Mouse (Mus musculus): ENCODE measurements around the gene Hmgb1. TPM values are rescaled to one million over a fixed set of nuclear protein-coding genes. Genes with fewer than 3 reads are reported as not detected.

Gene Hmgb1
- total RNA-seq, 2 experiments from 2014 or later: 665 to 803 TPM

DNA sequence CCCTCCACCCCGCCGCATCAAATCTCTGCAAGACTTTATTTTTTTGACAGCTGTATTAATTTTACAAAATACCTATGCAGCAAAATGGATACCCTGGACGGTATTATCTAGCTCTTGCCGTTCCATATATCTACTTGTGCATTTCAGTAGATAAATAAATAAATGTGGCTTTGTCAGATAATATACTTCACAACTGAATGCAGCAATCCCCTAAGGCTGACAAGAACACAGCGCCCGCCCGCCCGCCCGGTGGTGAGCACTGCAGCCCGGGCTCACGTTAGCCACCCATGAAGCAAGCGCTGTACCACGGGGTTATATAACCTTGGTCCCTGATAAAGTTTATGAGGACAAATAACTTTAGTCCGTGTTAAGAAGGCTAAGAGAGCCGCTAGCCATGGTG lies 76.1 kb downstream of the Hmgb1 start:
- ATAC-seq (ENCODE audit: poor library complexity, severe bottlenecking): no peak

DNA sequence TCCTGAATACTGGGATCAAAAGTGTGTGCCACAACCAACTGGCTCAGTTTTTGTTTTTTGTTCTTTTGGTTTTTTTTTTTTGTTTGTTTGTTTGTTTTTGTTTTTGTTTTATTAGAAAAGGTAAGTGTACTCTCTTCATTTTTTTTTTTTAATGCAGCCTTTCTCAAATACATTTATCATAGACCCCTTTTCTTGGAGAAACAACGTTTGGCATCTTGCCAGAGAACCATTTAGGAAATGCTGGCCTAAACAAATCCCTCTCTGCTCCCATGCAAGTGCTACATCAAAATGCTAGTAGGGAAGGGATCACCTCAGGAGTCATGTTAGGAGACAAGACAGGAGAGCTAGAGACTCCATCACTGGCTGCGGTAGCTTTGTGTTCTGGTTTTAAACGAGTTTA lies 76.7 kb downstream of the Hmgb1 start:
- no peak for ATAC-seq (ENCODE audit: poor library complexity, severe bottlenecking)

DNA sequence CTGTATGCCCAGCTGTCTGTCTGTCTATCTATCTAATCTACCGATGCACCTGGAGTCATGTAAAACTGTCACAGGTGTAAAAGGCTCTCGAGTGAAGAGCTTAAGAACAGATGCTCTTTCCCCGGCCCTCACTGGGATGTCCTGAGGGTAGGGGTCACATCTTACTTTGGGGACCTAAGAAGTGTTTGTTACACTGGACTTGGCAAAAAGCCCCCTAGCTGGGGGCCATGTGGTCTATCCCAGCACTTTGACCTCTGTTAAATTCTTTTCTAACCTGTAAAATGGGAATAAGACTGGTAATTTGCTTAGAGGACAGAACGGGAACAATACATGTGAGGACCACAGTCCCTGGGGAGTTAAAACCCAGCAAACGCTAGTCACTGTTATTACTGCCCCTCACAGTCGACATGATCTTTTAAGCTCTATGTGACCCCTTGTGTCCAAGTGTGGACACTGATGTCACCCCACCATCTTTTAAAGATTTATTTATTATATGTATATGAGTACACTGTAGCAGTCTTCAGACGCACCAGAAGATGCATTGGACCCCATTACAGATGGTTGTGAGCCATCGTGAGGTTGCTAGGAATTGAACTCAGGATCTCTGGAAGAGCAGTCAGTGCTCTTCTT lies 80.1 kb downstream of the Hmgb1 start:
- ATAC-seq (ENCODE audit: poor library complexity, severe bottlenecking): no peak

DNA sequence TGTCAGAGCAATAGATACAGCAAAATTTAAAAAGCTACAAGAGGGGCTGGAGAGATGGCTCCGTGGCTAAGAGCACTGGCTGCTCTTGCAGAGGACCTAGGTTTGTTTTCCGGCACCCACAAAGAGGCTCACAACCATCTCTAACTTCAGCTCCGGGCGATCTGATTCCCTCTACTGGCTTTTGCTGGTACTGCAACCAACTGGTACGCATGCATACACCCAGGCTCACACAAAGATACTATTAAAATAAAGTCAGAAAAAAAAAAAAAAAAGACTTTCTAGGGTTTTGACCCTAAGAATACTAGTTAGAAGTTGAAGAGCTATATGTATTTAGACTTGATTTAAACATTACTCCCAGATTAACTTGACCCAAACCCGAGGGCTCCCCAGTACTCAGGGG lies 82.4 kb downstream of the Hmgb1 start:
- 0 out of 2 replicates have a peak, but pooled peaks have one; percentile 43 for ATAC-seq (ENCODE audit: poor library complexity, severe bottlenecking)

DNA sequence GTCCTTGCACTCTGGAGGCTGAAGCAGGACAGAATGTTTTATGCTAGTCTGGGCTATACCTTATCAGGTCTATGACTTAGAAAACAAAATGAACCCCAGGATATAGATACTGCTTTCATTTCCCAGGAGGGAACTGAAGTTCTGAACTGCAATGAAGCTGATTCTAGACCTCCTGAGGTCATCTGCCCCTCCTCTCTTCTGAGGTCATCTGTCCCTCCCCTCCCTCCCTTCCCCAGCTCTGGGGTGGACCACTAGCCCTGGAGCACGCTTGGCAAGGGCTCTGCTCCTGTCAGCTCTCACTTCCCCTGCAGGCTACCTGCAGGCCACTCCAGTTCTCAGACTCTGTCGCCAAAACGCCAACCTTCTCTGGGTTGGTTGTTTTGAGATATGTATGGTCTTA lies 84.2 kb downstream of the Hmgb1 start:
- no peak for ATAC-seq (ENCODE audit: poor library complexity, severe bottlenecking)

DNA sequence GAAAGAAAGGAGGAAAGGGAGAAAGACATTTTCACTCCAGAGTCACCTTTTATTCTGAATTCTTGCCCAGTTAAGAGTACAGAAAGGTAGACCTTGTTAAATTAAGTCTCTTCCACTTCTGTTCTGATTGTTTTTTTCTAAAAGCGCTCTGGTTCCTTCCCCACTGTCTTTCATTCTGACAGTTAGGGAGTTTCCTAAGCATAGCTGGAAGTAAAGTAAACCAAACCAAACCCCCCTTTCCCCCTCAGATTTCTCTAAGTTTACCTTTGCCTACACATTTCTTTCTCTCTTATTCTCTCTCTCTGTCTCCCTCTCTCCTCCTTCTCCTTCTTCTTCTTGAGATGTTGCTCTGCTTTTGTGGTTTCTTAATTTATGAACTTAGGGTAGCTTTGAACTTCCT lies 85.3 kb downstream of the Hmgb1 start:
- ATAC-seq (ENCODE audit: poor library complexity, severe bottlenecking): no peak

DNA sequence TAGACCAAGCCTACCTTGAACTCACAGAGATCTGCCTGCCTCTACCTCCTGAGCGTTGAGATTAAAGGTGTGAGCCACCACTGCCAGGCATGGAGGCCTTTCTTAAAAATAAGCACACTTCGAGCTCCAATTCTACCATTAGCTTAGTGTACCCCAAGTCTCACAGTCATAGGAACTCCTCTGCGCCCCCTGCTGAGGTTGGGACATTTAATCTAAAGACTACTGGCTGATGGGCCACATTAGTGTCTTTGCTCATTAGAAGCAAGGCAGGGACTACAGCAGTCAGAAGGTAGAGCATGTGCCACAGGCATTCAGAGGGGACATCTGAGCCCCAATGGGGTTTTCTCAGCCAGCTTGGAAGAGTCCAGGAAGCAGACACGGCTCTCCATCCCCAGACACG lies 86.4 kb downstream of the Hmgb1 start:
- no peak for ATAC-seq (ENCODE audit: poor library complexity, severe bottlenecking)

DNA sequence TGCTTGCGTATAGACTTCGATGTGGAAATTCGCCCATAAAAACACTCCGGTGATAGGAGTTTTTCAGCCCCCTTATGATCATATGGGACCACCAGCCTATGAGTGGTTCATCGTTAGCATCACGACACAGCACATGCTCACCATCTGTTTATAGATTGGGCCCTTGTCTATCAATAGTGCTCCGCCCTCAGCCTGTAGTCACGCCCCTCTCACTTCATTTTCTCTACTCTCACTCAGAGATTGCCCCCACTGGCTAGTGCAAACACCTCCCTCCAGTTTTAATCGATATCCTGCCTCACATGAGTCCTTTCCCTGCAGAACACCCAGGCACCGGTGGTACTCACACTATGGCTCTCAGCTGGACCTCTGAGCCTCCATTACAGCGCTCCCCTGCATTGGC lies 88.0 kb downstream of the Hmgb1 start:
- no peak for ATAC-seq (ENCODE audit: poor library complexity, severe bottlenecking)

DNA sequence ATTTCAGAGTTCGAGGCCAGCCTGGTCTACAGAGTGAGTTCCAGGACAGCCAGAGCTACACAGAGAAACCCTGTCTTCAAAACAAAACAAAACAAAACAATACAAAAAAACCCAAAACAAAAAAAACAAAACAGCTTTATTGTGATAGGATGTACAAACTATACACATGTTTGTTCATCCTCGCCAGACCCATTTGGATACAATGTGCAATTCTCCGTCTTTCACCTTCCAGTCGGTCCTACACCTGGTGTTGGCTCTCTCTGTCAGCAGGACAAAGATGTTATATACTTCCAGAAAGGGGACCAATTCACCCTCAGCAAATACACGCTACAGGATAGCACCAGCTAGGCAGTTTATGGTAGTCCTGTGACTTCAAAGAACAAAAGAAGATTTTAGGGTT lies 91.4 kb downstream of the Hmgb1 start:
- ATAC-seq (ENCODE audit: poor library complexity, severe bottlenecking): no peak

DNA sequence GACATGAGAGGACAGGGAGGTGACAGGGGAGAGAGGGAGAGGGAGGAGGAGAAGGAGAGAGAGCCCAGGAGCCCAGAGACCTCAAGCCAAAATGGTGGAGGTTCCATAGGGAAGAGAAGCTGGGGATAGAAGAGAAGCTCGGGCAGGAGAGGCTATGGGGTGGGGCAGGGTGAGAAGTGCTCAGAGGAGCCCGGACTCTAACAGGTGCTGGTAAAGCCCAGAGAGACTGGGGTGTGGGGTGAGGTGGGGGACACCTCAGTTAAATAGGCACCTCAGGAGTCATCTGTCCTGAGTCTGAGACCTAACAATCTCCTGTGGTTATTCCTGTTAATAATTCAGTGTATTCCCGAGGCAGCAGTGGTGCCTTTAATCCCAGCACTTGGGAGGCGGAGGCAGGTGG lies 91.8 kb downstream of the Hmgb1 start:
- ATAC-seq (ENCODE audit: poor library complexity, severe bottlenecking): no peak

DNA sequence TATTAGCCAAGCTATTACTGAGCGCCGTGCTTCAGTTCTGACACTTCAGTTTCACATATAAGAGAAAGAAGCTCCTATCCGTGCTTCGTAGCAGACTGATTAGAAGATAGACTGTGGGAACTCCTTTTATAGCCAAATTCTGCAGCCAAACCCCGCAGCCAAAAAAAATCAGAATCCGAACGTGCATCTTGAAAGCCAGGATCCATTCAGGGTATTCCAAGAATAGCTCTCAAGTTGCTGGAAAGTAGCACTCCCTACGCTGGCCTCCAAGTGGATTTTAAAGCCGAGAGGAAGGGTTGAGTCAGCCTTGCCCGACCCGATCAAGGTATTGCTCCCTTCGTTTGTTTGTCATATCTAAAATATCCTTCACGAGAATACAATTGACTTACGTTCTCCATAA lies 93.0 kb downstream of the Hmgb1 start:
- no peak for ATAC-seq (ENCODE audit: poor library complexity, severe bottlenecking)

DNA sequence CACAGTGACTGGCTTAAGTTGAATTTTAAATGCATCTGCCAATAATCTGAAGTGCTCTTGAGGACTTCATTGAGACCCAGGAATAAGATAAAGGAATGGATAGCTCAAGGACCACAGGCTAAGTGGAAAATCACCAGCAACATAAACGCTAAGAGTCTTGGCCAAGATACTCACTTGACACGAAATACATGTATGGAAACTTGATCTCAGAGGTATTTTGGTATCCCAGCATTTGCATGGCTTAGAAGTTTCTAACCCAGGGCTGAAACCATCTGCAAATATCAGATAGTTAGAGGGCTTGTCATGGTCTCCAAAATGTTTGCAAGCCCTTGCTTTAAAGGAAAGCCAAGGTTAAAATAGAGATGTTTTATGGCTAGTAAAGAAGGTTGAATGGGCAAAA lies 94.4 kb downstream of the Hmgb1 start:
- no peak for ATAC-seq (ENCODE audit: poor library complexity, severe bottlenecking)

DNA sequence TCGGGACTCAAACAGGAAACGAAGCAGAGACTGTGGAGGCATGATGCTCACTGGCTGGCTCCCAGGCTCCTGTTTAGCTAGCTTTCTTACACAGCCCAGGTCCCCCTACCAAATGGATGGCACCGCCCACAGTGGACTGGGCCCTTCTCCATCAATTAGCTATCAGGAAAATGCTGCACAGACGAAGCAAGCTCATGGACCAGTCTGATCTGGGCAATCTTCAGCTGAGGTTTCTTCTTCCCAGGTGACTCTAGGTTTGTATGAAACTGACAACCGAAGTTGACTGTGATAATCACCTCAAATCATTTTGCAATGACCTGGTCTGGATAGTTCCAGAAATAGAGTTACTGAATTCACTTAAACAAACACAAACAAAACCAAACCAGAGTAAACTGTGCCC lies 94.8 kb downstream of the Hmgb1 start:
- ATAC-seq (ENCODE audit: poor library complexity, severe bottlenecking): peak; percentile 6; the same call in 1 of the 2 replicates

DNA sequence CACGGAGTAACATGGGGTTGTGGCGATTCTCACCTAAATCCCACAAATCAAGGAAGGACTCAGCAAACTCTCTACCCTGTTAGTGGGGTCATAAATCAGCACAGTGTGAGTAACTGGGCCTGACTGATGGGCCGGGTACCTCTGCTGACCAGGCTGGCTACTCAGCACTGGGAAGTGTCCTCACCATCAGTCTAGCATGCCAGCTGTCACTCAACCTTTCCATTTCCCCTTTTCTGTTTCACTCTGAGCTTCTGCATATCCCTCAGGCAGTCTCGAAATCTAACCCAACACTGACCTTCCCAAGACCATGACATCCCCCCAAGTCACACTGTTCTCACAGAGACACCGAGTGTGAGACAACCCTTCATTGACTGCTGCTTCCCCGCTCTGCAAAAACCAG lies 95.4 kb downstream of the Hmgb1 start:
- ATAC-seq (ENCODE audit: poor library complexity, severe bottlenecking): peak; percentile 98

DNA sequence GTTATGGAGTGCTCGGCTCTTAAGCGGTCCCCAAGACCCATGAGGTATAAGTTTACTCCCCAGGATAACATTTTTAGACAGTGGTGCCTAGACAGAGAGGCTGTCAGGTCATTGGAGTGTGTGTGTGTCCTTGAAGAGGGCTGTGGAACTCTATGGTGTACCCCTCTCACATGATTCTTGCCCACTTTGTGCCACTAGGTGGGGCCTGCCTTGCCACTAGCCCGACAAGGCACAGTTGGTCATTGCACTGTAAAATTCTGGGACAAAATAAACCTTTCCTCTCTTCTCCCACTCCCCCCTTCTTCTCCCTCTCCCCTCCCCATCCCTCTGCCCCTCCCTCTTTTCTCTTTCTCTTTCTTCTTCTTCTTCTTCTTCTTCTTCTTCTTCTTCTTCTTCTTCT lies 96.1 kb downstream of the Hmgb1 start:
- no peak for ATAC-seq (ENCODE audit: poor library complexity, severe bottlenecking)

DNA sequence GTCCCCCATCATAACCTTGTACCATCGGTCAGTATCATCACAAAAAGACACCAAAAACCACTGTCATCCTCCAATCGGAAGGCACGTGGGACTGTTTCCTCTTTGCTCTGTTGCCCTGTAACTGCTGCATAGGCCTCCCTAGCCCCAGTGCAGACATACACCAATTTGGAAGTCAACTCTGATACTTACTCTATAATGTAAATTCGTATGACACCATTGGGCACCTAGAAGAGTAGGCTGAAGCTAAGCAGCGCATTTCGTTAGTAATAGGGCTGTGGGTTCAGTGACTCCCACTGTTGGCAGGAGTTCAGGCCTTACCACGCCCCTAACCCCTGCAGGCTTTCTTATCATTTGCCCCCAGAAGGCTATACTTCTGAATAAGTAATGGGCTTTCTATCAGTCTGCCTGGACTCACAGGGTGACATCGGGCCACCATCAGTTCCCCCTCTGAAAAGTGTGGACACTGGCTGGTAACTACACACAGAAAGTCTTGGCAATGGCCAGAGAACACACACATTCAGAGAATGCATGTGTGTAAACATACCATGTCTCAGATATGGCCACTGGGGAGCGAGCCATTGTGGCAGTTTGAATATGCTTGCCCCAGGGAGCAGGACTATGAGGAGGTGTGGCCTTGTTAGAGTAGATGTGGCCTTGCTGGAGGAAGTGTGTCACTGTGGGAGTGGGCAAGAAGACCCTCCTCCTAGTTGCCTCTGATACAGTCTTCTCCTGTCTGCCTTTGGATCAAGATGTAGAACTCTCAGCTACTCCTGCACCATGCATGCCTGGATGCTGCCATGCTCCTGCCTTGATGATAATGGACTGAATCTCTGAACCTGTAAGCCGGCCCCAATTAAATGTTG lies 97.7 kb downstream of the Hmgb1 start:
- no peak for ATAC-seq (ENCODE audit: poor library complexity, severe bottlenecking)

DNA sequence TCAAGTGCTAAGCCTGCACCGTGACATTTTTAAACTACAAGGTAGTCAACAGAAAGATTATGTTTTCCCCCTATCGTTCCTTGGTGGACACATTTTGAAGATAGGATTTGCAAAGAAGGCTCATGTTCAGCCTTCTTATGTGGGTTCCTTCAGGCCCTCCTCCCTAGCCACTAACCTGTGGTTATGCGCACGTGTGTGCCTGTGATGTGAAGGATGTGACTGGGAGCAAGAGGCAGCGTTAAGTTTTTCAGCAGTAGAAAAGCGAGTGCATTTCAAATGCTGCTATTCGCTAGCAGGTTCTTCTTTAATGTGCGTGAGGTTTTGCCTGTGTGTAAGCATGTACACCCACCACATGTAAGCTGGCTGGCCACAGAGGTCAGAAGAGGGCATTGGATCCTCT lies 103.8 kb downstream of the Hmgb1 start:
- no peak for ATAC-seq (ENCODE audit: poor library complexity, severe bottlenecking)

DNA sequence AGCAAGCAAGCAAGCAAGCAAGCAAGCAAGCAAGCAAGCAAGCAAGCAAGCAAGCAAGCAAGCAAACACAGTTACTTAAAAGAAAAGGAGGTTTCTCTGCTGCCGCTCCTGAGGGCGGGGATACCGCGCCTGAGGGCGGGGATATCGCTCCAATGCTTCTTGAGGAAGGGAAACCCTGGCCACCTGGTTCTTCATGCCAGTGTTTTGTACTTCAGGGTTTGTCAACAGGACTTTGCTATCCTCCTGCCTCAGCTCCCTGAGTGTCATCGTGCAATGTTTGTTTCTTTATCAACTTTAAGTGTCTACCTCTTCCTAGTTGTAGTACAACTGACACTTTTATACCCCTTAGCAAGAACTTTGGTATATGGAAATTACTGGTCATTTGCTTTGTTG lies 104.5 kb downstream of the Hmgb1 start:
- ATAC-seq (ENCODE audit: poor library complexity, severe bottlenecking): no peak

DNA sequence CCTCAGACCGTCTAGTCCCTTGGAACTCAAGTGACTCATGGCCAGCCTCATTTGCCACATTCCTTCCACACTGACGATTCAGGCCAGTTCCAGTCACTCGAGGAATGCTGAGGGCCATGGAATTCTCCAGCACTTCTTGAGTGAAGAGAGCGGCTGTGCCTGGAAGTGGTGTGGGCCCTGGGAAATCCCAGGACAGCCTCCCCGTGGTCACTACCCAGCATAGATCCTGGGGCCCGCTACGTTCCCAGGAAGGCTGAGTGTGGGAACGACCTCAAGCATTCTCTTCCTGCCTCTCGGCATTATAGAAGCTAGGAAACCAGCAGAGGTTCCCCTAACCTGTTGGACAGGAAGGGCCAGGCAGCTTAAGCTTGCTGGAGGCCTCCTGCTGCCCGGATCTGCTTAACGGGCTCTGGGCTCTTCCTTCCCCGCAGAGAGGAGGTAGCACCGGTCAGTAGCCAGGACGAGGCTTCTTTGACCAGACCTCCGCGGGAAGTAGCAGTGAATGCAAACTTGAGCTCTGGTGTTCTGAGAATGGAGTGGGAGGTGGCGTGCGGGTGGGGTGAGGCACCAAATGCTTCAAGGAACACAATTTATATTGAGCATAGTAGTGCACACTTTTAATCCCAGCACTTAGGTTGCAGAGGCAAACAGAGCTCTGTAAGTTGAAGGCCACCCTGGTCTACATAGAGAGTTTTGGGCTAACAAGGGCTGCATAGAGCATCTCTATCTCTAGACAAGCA lies 105.1 kb downstream of the Hmgb1 start:
- ATAC-seq (ENCODE audit: poor library complexity, severe bottlenecking): 0 out of 2 replicates have a peak, but pooled peaks have one; percentile 12

DNA sequence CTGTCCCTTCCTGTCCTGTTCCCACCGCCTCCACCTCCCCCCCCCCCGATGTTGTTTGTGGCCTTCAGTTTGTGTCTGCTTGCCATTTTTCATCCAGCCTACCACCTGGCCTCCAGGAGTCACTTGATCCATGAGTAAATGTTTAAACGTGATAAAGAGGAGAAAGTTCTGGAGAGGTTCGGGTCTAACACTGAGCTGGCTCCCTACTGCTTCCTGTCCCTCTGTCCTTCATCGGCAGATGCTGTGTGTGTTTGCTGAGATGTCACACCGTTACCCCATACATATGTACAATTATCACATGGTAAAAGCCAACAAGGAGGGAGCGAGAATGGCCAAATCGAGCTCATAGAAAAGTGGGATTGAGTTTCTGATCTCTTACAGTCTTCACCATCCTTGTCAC lies 107.2 kb downstream of the Hmgb1 start:
- no peak for ATAC-seq (ENCODE audit: poor library complexity, severe bottlenecking)

DNA sequence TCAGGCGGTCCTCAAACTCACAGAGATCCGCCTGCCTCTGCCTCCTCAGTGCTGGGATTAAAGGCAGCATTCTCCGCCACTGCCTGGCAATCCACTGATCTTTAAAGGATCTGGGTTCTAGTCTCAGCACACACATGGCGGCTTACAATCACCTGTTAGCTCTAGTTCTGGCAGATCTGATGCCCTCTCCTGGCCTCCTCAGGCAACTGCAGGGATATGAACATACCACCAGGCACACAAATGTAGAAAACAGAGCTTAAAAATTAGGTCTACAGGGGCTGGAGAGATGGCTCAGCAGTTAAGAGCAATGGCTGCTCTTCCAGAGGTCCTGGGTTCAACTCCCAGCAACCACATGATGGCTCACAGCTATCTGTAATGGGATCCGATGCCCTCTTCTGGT lies 112.7 kb downstream of the Hmgb1 start:
- no peak for ATAC-seq (ENCODE audit: poor library complexity, severe bottlenecking)

DNA sequence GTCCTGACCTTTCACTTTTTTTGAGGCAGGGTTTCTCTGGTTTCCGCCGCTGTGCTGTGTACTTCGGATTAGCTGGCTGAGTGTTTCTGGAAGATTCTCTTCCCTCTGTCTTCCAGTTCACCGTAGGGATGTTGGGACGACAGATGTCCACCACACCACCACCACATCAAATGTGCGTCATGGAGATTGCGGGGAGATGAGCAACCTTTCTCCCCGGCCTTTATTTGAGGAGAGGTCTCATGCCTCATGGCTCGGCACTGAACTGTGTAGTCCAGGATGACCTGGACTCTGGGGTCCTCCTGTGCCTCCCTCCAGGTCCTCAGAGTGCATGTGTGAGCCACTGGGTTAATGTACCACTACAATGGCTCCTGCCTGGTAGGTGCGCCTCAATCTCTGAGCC lies 115.5 kb downstream of the Hmgb1 start:
- no peak for ATAC-seq (ENCODE audit: poor library complexity, severe bottlenecking)
